Mouse (Mus musculus): ENCODE measurements around the gene Cyp46a1.

DNA sequence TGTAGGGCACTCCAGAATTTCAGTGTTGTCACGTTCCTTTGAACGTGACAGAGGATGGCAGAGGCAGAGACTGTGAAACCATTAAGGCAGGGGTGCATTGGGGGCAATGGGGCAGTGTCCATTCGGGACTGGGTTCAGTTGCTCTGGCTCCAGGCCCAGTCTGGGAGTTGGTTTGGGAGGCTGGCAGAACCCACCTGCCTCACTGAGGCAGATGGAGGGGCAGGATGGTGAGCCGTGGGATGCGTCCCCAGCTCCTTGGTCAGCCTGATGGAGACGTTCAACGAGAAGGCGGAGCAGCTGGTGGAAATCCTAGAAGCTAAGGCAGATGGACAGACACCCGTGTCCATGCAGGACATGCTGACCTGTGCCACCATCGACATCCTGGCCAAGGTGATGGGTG, 16.8 kb downstream of the Cyp46a1 start:
- no peak for TF ChIP-seq POLR2A (IDR thresholded peaks at IDR 0.05; ENCODE audit: borderline replicate concordance, extremely low read depth, low read depth, low read length)
- TF ChIP-seq CTCF (IDR thresholded peaks at IDR 0.05; ENCODE audit: insufficient read depth, low read length): no peak
